Mouse (Mus musculus) megakaryocyte, embryonic 14.5 days (primary cell): Measurements from ENCODE around the gene Dph5.

Experiments used
- FLI1 ChIP-seq: IDR thresholded peaks from 2 replicates; pipeline ENCODE4 v1.6.1; 2012; ENCODE audit warnings: low read length, inconsistent platforms, mixed read lengths
- GATA1 ChIP-seq: IDR thresholded peaks from 3 replicates; pipeline ENCODE4 v1.6.1; 2012; ENCODE audit warnings: mixed read lengths, low read length, inconsistent platforms, borderline replicate concordance

- TF ChIP-seq GATA1 (no peak), FLI1 (no peak)
Observed at GRCm38 (mm10) chr3:115905067-115905466, 17.4 kb downstream of the Dph5 start.
